ENCODE assay signal across 9 mouse cellular contexts in the genomic region with DNA sequence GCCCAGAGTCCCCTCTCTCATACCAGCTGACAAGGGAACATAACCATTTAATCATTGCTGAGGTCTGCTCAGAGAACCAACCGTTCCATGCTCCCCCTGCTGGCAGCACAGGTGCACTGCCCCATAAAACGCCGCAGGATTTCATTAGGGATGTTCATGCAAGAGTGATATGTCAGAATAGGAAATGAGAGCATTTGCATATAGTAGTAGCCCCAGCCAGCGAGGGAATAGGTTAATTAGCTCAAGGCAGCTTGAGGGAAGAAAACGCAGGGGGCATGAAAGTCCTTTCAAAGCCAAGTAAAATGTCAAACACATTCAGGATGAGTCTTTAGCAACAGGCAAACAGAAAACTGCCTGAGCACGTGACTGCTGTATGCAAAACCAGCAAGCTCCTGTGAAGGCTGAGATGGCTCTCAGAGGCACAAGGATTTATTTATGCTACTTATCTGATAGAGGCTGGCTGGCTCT.
DNase-seq lines count a peak whose midpoint lies in the region; ATAC-seq and TF ChIP-seq lines count a peak whose summit lies in the region.
"Had no signal": no experiment of that assay in that cellular context is flagged by ENCODE, and none has a peak within 500 bp of the region (broad histone marks: within the 10 kb centered on the region; RNA-seq: fewer than 3 reads in every experiment).

No protein-coding gene starts in this region.

- WGBS in hindbrain, embryonic 10.5 days: 5% methylated on average over 6 of the region's 6 CpGs
- under 1% methylated on average over 6 of the region's 6 CpGs for WGBS in lung, embryonic 15.5 days

- no peak overlapping the region for H3K9ac ChIP-seq in ES-E14 (ENCODE audit: insufficient read depth, low read depth, low read length, poor library complexity, severe bottlenecking)
- no peak overlapping the region for H3K9ac ChIP-seq in lung, embryonic 15.5 days
- H3K9ac ChIP-seq: limb, embryonic 13.5 days had no signal

- no peaks in the 10 kb centered on the region for H3K36me3 ChIP-seq in ES-E14 (ENCODE audit: control insufficient read depth, insufficient read depth, low read length, poor library complexity, severe bottlenecking)
- peaks cover 11% of the 10 kb centered on the region; the same call in 1 of the 2 replicates for H3K36me3 ChIP-seq in hindbrain, embryonic 10.5 days
- H3K36me3 ChIP-seq in lung, embryonic 15.5 days: peaks cover 1% of the 10 kb centered on the region; the same call in 1 of the 2 replicates

- H3K4me1 ChIP-seq in ES-E14 (ENCODE audit: control insufficient read depth in 2 of 2, insufficient read depth in 2 of 2, low read length in 2 of 2, poor library complexity in 1 of 2): no peaks in the 10 kb centered on the region
- H3K4me1 ChIP-seq in hindbrain, embryonic 10.5 days (replicated peaks): peaks cover 19% of the 10 kb centered on the region
- peaks cover 16% of the 10 kb centered on the region for H3K4me1 ChIP-seq in lung, embryonic 15.5 days

- in situ Hi-C loops in ES-E14 (cut with MboI; ENCODE audit: low sequenced_read_pairs in 2 of 2, unreplicated experiment in 2 of 2): no loop called here

- H3K4me3 ChIP-seq in ES-E14 (ENCODE audit: insufficient read depth in 1 of 2, low read depth in 1 of 2, low read length in 2 of 2, poor library complexity in 1 of 2, severe bottlenecking in 1 of 2): no peak overlapping the region
- H3K4me3 ChIP-seq in hindbrain, embryonic 10.5 days: no peak overlapping the region
- H3K4me3 ChIP-seq in lung, embryonic 15.5 days: no peak overlapping the region
- H3K4me3 ChIP-seq: limb, embryonic 13.5 days had no signal

- no peaks in the 10 kb centered on the region for H3K9me3 ChIP-seq in ES-E14 (ENCODE audit: control insufficient read depth, insufficient read depth, low read depth, low read length)
- no peaks in the 10 kb centered on the region for H3K9me3 ChIP-seq in hindbrain, embryonic 10.5 days
- H3K9me3 ChIP-seq in lung, embryonic 15.5 days: no peaks in the 10 kb centered on the region
- H3K9me3 ChIP-seq: limb, embryonic 13.5 days had no signal

- DNase-seq in ES-E14 (ENCODE audit: low read depth, low spot score): peak; percentile 63
- peak; percentile 84 to 88 for DNase-seq in cerebellum, adult 18-20 months
- DNase-seq in frontal cortex, adult 2 months (ENCODE audit: extremely low spot score in 1 of 2, low spot score in 1 of 2): peak; percentile 79 to 94
- DNase-seq in hindbrain, embryonic 10.5 days (ENCODE audit: low spot score): peak; percentile 87
- DNase-seq in layer of hippocampus, adult 8-10 months (ENCODE audit: low spot score in 2 of 2): peak; percentile 78 to 91
- peak; percentile 62 for DNase-seq in ovary, postnatal 10 days (ENCODE audit: low spot score)
- DNase-seq in thymus, postnatal 14 days: peak; percentile 70

- ATAC-seq in lung, embryonic 15.5 days (ENCODE audit: borderline replicate concordance, extremely low read depth, low FRiP score, low TSS enrichment): no peak

- no peak overlapping the region for H3K27ac ChIP-seq in ES-E14 (ENCODE audit: insufficient read depth, low read depth, low read length, poor library complexity, severe bottlenecking)
- no peak overlapping the region for H3K27ac ChIP-seq in hindbrain, embryonic 10.5 days
- no peak overlapping the region for H3K27ac ChIP-seq in lung, embryonic 15.5 days
- H3K27ac ChIP-seq: limb, embryonic 13.5 days had no signal

- no peaks in the 10 kb centered on the region for H3K27me3 ChIP-seq in hindbrain, embryonic 10.5 days (ENCODE audit: insufficient read depth, poor library complexity, severe bottlenecking)
- no peaks in the 10 kb centered on the region for H3K27me3 ChIP-seq in lung, embryonic 15.5 days
- H3K27me3 ChIP-seq: limb, embryonic 13.5 days had no signal

- 0 out of 2 replicates have a peak overlapping the region, but pooled peaks have one; percentile 31 for H3K4me2 ChIP-seq in lung, embryonic 15.5 days
- H3K4me2 ChIP-seq: limb, embryonic 13.5 days had no signal

TF ChIP-seq in ES-E14, 5 proteins besides CTCF, POLR2A, EP300 and RAD21:
- TF ChIP-seq CHD2 (IDR thresholded peaks at IDR 0.05; ENCODE audit: low read depth, low read length) (no peak), MAFK (IDR thresholded peaks at IDR 0.05; ENCODE audit: insufficient read depth, low read depth, low read length) (no peak), ZC3H11A (IDR thresholded peaks at IDR 0.05; ENCODE audit: borderline replicate concordance, low read depth, low read length) (no peak; the same call in 1 of the 2 replicates), ZNF384 (IDR thresholded peaks at IDR 0.05; ENCODE audit: low read depth, low read length) (no peak), HCFC1 (IDR thresholded peaks at IDR 0.05; ENCODE audit: borderline replicate concordance, insufficient read depth, low read length) (no peak)
TF ChIP-seq in ES-E14: peak in this region for 0.
